Mouse (Mus musculus) embryo, embryonic 10 days (tissue): ENCODE data around the gene Kctd20.
A peak's percentile ranks its signal among the peaks of the same experiment; 100 is the strongest.

Experiments used
- DNase-seq: peaks from one replicate; pipeline ENCODE4 v3.0.0-alpha.2; 2015; ENCODE audit warnings: low spot score

Kctd20 gene

GRCm38 (mm10) chr17:28932274-28932673 lies 19.5 kb upstream of the Kctd20 start:
- no peak for DNase-seq

- DNase-seq: no peak
Measured at GRCm38 (mm10) chr17:28934120-28934916, 17.4 kb upstream of the Kctd20 start.

- no peak for DNase-seq
Measured at GRCm38 (mm10) chr17:28936133-28936532, 15.6 kb upstream of the Kctd20 start.

- no peak for DNase-seq
Measured at GRCm38 (mm10) chr17:28936622-28937345, 15.0 kb upstream of the Kctd20 start.

GRCm38 (mm10) chr17:28940776-28941555 lies 10.8 kb upstream of the Kctd20 start:
- DNase-seq: no peak

GRCm38 (mm10) chr17:28942101-28942500 lies 9.6 kb upstream of the Kctd20 start:
- no peak for DNase-seq

GRCm38 (mm10) chr17:28943740-28944139 lies 8.0 kb upstream of the Kctd20 start, which contains the start of gene Pxt1:
Gene Pxt1 (minus strand): TSS chr17:28943840.
- DNase-seq: no peak

- no peak for DNase-seq
Measured at GRCm38 (mm10) chr17:28944481-28944880, 7.3 kb upstream of the Kctd20 start.

GRCm38 (mm10) chr17:28947011-28947939 lies 4.5 kb upstream of the Kctd20 start:
- DNase-seq: no peak

GRCm38 (mm10) chr17:28948661-28949060 lies 3.1 kb upstream of the Kctd20 start:
- no peak for DNase-seq

GRCm38 (mm10) chr17:28950751-28951150 lies 999 bp upstream of the Kctd20 start:
- DNase-seq: no peak

GRCm38 (mm10) chr17:28953251-28953650 lies 1.5 kb downstream of the Kctd20 start:
- DNase-seq: peak; percentile 33

GRCm38 (mm10) chr17:28954416-28954815 lies 2.7 kb downstream of the Kctd20 start:
- DNase-seq: no peak

- peak; percentile 16 for DNase-seq
Measured at GRCm38 (mm10) chr17:28960597-28960996, 8.8 kb downstream of the Kctd20 start.

GRCm38 (mm10) chr17:28961596-28961995 lies 9.8 kb downstream of the Kctd20 start:
- DNase-seq: no peak

- no peak for DNase-seq
Measured at GRCm38 (mm10) chr17:28967021-28967610, 15.4 kb downstream of the Kctd20 start.

GRCm38 (mm10) chr17:28970122-28970521 lies 18.4 kb downstream of the Kctd20 start:
- DNase-seq: no peak

GRCm38 (mm10) chr17:28979091-28979490 lies 27.3 kb downstream of the Kctd20 start:
- no peak for DNase-seq

GRCm38 (mm10) chr17:28981081-28981480 lies 29.3 kb downstream of the Kctd20 start:
- no peak for DNase-seq

GRCm38 (mm10) chr17:28982591-28982990 lies 30.8 kb downstream of the Kctd20 start:
- no peak for DNase-seq
